Mouse (Mus musculus): Measurements from ENCODE around the gene Actr1b. TPM values are rescaled to one million over a fixed set of nuclear protein-coding genes. Genes with fewer than 3 reads are reported as not detected.
"Not testable (repeated sequence)": the region's sequence is repeated elsewhere in the genome, so short reads cannot be mapped to it uniquely, and the experiment has no call there.

The Actr1b gene
- total and polyA plus RNA-seq, 3 experiments = 132 to 156 (median 140) TPM

DNA sequence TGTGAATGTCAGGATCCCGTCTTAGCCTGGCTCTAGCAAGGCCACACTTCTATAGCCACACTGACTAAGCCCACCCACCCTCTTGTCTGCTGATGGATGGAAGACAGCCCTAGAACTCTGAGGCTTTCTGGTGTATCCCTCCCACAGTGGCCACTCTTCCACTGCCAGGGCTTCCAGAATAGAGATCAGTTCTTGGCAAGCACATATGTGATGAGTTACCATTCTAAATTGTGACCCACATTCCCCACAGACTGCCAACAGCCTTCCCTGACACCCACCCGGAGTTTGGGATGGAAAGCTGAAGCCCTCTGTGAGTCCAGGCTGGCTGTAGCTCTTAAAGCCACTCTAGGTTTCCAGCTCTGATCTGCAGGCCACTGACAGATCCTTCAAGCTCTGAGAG is 7.1 kb downstream of the Actr1b start:
- no peak for DNase-seq

- DNase-seq = no peak
These were observed 17.2 kb downstream of the Actr1b start for GRCm38 (mm10) chr1:36697030-36697429.

DNA sequence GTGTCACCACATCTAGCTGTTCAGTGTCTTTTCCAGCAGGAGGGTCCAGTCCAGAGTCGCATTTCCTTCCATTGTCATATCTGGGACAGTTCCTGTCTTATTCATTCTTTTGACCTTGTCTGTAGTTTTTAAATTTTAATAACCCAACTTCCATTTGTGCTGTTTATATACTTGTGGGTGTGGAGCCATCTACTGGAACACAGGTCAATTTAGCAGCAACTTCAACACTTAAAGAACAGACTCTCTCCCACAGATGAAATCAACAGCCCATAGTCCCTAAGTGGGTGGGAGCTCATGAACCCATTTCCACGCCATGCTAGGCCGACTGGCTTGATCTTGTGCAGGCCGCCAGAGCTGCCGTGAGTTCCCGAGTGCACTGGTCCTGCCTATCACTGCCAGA is 17.8 kb downstream of the Actr1b start:
- DNase-seq = no peak

DNA sequence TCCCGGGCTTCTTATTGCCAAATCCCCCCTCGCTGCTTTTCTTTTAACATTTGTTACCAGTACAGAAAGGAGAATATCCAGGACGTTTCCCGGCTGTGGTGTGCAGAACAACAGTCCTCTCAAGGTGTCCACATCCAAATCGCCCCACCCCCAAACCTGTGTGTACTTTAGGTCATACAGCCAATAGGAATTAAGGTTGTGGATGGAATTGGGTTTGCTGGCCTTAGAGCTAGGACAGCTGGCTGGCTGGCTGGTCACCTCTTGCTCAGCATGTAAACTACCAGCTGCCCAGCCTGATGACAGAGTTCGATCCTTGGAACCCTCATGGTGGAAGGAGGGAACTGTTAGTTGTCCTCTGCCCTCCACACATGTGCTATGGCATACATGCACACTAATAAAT is 19.4 kb downstream of the Actr1b start:
- no peak for DNase-seq

GRCm38 (mm10) chr1:36691271-36692155 is 22.7 kb downstream of the Actr1b start, which contains the start of gene Cox5b:
TSS of gene Cox5b (plus strand) at chr1:36691449.
- peak; percentile 97 for DNase-seq

DNA sequence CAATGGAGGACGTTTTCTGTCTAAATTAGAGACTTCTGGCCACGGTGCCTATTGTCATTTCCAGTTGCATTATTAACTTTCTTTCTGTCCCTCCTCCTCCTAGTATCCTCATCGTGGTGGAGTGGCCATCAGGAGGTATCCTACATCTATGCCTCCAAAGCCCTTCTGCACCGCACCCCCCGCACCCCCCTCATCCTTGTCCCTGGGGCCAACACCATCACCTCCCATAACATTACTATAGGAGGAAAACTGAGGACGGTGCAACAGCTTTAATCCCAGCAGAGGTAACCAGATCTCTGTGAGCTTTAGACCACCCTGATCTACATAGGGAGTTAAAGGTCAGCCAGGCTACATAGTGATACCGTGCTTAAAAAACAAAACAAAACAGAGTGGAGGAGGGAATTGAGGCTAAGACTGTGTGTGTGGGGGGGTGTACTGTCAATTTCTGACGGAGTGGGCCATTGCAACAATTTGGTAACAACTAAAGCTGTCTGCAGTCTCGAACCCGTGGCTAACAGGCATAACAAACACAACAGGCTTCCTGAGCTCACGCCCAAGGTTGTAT is 23.5 kb downstream of the Actr1b start:
- no peak for DNase-seq

- peak; percentile 85 for DNase-seq
These were observed 30.3 kb downstream of the Actr1b start for GRCm38 (mm10) chr1:36683810-36684467.

DNA sequence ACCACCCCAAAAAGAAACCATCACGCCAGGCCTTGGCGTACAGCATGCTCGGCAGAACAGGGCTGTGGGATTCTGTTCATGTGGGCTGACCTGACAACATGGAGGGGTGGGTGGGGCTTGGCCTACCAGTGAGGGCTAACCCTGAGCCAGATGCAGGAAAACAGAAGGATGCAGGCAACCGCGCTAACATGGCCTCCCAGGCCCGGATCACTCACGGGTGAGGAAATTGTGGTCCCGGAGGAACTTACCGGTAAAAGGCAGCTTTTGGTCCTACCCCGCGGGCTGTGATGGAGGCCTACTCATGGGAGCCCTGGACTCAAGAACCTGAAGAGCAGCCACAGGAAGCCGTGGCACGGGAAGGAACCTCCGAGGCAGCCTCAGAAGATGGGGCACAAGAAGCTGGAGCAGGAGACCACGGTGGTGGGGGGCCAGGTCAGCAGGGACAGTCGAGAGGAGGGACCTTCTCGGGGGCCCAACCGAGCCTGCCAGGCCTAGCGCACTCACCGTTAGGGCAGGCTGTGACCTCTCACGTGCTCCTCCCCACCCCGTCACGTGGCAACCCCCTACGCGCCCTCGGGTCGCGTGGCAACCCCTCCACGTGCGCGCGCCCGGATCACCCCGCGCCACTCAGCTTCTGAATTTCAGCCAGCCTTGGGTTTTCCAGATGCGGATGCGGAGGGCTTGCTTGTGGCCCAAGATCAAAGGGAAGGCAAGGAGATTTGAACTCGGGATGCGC is 31.4 kb downstream of the Actr1b start, which contains the start of gene Fam178b:
Gene Fam178b, minus strand, starts transcription at position 564 of the 736 bp plus-strand sequence.
- DNase-seq = no peak

DNA sequence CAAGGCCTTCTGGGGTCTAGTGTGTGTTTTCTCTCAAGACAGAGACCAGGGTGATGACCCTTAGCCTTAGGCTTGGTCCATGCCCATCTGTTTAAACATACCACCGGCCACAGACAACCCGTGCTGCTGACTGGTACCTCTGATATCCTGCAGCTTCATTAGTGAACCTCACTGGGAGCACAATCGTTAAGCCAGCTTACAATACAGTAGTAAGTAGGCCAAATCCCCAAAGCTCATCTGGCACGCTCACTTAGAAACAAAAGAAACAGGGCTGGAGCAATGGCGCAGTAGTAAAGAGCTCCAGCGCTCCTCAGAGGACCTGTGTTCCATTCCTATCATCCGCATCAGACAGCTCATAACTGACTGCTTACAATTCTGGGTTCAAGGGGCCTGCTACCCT is 33.3 kb downstream of the Actr1b start:
- no peak for DNase-seq

GRCm38 (mm10) chr1:36674936-36675335 is 39.3 kb downstream of the Actr1b start:
- no peak for DNase-seq

GRCm38 (mm10) chr1:36672648-36673350 is 41.4 kb downstream of the Actr1b start:
- DNase-seq = no peak

DNA sequence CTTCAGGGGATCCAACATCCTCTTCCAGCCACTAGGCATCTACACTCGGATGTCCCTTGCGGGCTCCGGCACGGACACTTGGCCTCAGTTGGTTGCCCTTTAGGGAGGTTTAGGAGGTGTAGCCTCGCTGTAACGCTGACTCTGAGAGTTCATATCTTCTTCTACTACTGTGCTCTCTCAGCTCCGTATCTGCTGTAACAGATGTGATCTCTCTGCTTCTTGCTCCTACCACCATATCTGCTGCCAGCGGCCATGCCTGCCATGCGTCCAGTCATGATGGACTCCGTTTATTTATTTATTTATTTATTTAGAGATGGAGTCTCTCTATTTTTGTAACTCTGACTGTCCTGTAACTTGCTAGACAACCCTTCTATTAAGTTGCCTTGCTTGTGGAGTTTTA is 43.0 kb downstream of the Actr1b start:
- DNase-seq = no peak

- no peak for DNase-seq
These were observed 44.0 kb downstream of the Actr1b start for GRCm38 (mm10) chr1:36670256-36670655.

GRCm38 (mm10) chr1:36668007-36668406 is 46.2 kb downstream of the Actr1b start:
- DNase-seq = not testable (repeated sequence)

GRCm38 (mm10) chr1:36665934-36666333 is 48.3 kb downstream of the Actr1b start:
- no peak for DNase-seq

DNA sequence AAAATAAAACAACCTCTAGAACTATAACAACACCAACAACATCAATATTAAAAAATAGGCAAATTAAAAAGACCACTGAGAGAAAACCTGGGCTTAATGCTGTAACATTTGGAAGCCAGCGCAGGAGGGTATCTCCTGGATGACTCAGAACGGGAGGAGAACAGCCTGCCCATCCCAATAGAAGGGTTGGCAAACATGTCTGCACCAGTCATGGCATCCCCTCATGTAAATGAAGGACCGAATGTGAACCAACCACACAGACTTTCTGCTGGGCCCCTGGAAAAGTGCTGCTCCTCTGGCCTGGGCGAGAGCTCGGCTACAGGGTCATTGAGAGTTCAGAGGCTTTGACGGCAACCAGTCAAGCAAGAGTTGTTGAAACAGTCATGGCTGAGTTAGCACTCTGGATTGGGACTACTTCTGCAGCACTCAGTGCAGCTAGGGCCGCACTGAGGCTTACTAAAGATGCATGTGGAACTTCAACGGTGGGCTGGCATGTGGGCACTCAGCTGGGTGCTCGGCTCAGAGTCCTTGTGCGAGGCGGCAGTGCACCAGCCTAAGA is 49.0 kb downstream of the Actr1b start:
- no peak for DNase-seq

GRCm38 (mm10) chr1:36664457-36664856 is 49.8 kb downstream of the Actr1b start:
- no peak for DNase-seq

DNA sequence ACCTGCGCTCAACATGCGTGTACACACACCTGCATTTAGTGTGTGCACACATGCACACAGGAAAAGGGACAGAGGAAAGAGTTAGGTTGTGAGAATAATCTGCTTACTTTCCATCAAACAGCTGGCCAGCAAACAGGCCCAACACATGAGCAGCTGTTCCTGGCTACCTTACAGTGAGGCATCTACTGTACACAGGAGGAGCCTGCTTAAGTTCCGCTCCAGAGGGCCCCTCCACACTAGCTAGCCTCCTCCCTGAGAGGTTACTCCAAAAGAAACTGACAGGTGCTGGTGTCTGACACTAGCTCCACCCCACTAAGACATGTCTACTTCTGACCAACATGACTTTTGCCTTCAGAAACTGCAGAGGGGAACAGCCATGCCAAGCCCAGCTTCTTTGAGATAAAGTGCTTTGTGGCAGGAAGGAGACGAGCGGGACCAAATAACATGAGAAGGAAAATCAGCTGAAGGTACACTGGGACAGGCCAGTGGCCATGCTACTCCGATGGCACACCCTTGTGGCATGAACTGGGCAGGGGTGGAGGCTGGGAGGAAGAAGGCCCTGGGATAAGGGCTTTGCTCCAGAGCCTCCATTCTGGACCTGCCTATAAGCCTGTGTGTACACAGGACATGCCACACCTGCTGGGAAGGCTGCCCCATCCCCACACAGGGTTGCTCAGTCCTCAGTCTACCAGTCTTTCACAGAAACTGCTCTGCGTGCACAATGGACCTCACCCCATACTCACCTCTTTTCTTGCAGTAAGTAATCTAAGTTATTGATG is 55.4 kb downstream of the Actr1b start:
- no peak for DNase-seq

DNA sequence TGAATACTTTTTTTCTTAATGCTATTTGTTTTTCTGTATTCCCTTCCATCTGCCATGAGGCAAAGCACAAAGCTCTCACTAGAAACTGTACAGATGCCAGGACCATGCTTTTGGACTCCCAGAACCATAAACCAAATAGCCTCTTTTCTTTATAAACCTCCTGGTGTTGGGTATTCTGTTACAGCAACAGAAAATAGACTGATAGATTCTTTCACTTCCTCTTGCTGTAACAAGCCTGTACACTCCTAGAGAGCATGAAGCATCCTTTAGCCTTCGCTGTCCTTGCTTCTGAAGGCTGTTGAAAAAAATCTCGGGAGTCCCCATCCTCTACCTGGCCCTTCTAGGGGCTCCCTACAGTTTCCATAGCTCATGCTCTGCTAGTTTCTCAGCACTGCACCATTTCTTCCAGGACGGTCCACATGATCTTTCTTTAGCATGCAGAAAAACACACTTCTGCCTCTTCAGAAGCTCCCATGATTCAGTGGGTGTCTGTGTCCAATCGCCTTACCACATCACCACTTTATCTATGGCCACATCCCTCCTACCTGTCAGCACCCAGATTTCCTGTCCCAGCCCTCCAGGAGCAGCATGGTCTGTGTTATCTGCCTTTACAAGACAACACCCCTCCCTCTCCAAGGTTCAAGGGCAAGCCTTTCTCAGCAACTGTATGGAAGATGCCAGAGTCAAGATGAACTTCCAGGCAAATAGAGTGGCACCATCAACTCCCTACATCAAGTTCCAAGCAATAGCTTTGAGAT is 56.4 kb downstream of the Actr1b start:
- DNase-seq = no peak

DNA sequence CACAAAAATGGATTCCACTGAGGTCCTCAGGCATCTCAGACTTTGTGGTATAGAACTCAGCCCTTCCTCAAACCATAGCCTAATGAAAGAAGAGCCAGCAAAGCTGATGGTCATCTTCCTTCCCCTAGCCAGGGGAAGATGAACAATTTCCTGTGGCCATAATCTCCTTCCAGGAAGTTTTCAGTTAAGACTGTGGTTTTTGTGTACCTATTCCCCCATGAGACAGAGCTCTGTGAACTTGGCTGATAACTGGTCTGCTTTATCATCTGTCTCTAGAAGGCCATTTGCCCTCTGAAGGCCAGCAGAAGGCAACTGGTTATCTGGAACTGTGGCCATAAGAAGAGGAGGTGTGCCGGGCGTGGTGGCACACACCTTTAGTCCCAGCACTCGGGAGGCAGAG is 58.0 kb downstream of the Actr1b start:
- no peak for DNase-seq

Measured in adrenal gland, adult 2 months (tissue).